Mouse (Mus musculus): Measurements from ENCODE around the gene Uvrag. TPM values are rescaled to one million over a fixed set of nuclear protein-coding genes. Genes with fewer than 3 reads are reported as not detected.

Gene Uvrag
- polyA plus RNA-seq, 1 experiment = 11.5 TPM

- Histone ChIP-seq H3K27ac (replicated peaks; ENCODE audit: low read depth, low read length) (no peak overlapping the region), H3K4me3 (ENCODE audit: insufficient read depth, low read depth, low read length) (no peak overlapping the region), H3K4me1 (ENCODE audit: control insufficient read depth, insufficient read depth, insufficient read length, low read length) (no peaks in the 10 kb centered on the region)
Observed at GRCm38 (mm10) chr7:98995126-98995727, 145.7 kb downstream of the Uvrag start.

DNA sequence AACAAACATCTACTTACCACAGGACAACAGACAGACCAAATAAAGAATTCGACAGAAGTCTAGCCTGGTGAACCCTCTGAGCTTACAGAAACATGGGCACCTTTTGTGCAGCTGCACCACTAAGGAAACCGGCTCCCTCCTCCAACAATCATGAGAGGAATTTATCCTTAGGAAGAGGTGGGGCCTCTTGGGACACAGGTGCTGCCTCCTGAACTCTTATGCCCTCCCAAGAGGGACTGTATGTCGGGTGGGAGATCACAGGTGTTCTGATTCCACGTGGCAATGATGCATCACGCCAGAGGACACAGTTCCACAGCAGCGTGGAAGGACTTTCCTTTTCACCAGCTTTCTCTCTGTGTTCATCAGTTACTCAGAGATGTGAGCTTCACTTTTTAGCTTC is 146.8 kb downstream of the Uvrag start:
- no peak overlapping the region for H3K4me3 ChIP-seq (ENCODE audit: insufficient read depth, low read depth, low read length)
- H3K27ac ChIP-seq (replicated peaks; ENCODE audit: low read depth, low read length) = no peak overlapping the region
- no peaks in the 10 kb centered on the region for H3K4me1 ChIP-seq (ENCODE audit: control insufficient read depth, insufficient read depth, insufficient read length, low read length)

DNA sequence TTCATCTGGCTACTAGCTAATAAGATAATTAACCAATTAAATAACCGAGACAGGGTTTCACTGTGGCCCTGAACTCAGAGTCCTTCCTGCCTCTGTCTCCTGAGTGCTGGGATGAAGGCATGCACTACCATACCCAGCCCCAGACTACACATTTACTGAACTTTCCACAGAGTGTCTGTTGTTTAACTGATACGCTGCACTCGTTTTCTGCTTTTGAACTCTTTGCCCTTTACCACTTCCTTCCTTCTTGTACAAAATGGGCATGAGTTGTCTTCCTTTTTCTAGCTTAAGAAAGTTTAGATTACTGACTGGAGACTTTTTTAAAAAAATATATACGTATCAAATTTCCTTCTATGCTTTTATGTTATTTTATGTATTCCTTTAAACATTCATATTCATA is 147.5 kb downstream of the Uvrag start:
- H3K4me3 ChIP-seq (ENCODE audit: insufficient read depth, low read depth, low read length) = no peak overlapping the region

GRCm38 (mm10) chr7:98991204-98991761 is 149.7 kb downstream of the Uvrag start:
- Histone ChIP-seq H3K4me1 (ENCODE audit: control insufficient read depth, insufficient read depth, insufficient read length, low read length) (no peaks in the 10 kb centered on the region), H3K27ac (replicated peaks; ENCODE audit: low read depth, low read length) (no peak overlapping the region), H3K4me3 (ENCODE audit: insufficient read depth, low read depth, low read length) (no peak overlapping the region)

More for the DNA sequence above, 147.5 kb downstream of the Uvrag start:
- Histone ChIP-seq H3K4me1 (ENCODE audit: control insufficient read depth, insufficient read depth, insufficient read length, low read length) (no peaks in the 10 kb centered on the region), H3K27ac (replicated peaks; ENCODE audit: low read depth, low read length) (no peak overlapping the region)

DNA sequence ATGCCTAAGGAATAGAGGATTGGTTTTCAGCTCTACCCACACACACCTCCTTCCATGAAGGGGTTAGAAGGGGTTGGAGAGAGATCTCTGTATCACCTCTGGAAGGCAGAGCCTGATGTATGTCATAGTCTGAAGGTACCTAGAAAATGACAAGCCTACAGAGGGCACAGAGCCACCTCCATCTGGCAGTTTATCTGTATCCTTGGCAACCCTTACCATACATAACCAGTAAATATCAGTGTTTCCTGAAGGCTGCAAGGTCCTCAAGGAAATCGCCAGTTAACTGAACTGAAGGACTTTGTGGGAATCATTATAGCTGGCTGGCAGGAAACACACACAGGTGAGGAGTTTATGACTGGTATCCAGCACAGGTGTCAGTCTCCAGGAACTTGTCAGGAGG is 150.4 kb downstream of the Uvrag start:
- Histone ChIP-seq H3K4me3 (ENCODE audit: insufficient read depth, low read depth, low read length) (no peak overlapping the region), H3K4me1 (ENCODE audit: control insufficient read depth, insufficient read depth, insufficient read length, low read length) (no peaks in the 10 kb centered on the region), H3K27ac (replicated peaks; ENCODE audit: low read depth, low read length) (no peak overlapping the region)

- Histone ChIP-seq H3K4me1 (ENCODE audit: control insufficient read depth, insufficient read depth, insufficient read length, low read length) (no peaks in the 10 kb centered on the region), H3K27ac (replicated peaks; ENCODE audit: low read depth, low read length) (no peak overlapping the region), H3K4me3 (ENCODE audit: insufficient read depth, low read depth, low read length) (no peak overlapping the region)
Observed at GRCm38 (mm10) chr7:98986962-98987441, 153.9 kb downstream of the Uvrag start.

- Histone ChIP-seq H3K4me1 (ENCODE audit: control insufficient read depth, insufficient read depth, insufficient read length, low read length) (no peaks in the 10 kb centered on the region), H3K27ac (replicated peaks; ENCODE audit: low read depth, low read length) (no peak overlapping the region), H3K4me3 (ENCODE audit: insufficient read depth, low read depth, low read length) (no peak overlapping the region)
Observed at GRCm38 (mm10) chr7:98985935-98986334, 155.0 kb downstream of the Uvrag start.

- Histone ChIP-seq H3K4me1 (ENCODE audit: control insufficient read depth, insufficient read depth, insufficient read length, low read length) (no peaks in the 10 kb centered on the region), H3K27ac (replicated peaks; ENCODE audit: low read depth, low read length) (no peak overlapping the region)
Observed at GRCm38 (mm10) chr7:98985489-98985888, 155.5 kb downstream of the Uvrag start.

DNA sequence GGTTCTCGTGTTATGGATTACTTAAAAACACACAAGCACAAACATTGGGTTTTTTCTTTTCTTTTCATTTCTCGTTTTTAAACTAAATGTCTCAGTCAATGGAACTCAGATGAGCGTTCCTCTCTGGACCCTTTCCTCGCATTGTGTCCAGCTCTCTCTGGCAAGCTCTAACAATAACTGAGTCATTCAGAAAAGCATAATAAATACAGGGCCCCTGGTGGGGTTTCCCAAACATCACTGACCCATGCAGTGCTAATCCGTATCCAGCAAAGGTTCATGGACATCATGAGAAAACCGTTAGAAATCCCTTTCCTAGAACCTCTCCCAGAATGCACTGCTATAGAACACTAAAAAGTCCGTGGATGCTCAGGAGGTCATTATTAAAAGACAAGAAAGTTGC is 156.6 kb downstream of the Uvrag start:
- Histone ChIP-seq H3K27ac (replicated peaks; ENCODE audit: low read depth, low read length) (no peak overlapping the region), H3K4me1 (ENCODE audit: control insufficient read depth, insufficient read depth, insufficient read length, low read length) (no peaks in the 10 kb centered on the region), H3K4me3 (ENCODE audit: insufficient read depth, low read depth, low read length) (no peak overlapping the region)

More at GRCm38 (mm10) chr7:98985489-98985888, 155.5 kb downstream of the Uvrag start:
- no peak overlapping the region for H3K4me3 ChIP-seq (ENCODE audit: insufficient read depth, low read depth, low read length)

DNA sequence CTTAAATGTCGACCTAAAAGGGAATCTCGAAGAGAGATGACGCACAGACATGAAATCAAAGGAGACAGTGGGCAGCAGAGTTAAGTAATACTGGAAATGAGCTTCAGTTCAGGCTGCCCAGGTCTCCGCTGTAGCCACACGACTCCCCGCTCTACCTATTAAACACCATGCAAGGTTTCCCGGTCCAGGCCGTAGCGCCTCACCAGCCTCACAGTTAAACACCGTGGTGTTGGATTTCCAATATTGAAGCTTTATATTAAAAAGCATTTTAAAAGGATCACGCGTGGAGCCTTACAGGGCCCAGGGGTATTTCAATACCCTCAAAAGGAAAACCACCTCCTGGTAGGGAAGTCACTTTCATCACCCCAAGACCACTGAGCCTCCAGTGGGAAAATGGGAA is 157.9 kb downstream of the Uvrag start:
- no peak overlapping the region for H3K27ac ChIP-seq (replicated peaks; ENCODE audit: low read depth, low read length)
- no peaks in the 10 kb centered on the region for H3K4me1 ChIP-seq (ENCODE audit: control insufficient read depth, insufficient read depth, insufficient read length, low read length)
- no peak overlapping the region for H3K4me3 ChIP-seq (ENCODE audit: insufficient read depth, low read depth, low read length)

DNA sequence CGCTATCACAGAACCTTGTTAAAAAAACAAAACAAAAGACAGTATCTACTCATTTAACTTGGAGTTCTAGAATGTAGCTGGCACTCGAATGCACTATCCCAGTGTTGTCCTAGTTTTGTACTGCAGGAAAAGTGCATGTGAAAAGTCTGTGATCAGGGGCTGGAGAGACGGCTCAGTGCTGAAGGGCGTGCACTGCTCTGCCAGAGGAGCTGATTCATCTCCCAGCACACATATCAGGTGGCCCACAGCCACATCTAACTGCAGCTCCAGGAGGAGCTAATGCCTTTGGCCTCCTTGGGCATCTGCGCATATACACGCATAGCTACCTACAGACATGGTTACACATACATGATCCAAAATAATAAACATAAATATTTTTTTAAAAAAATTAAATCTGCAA is 159.5 kb downstream of the Uvrag start:
- H3K4me1 ChIP-seq (ENCODE audit: control insufficient read depth, insufficient read depth, insufficient read length, low read length) = no peaks in the 10 kb centered on the region
- no peak overlapping the region for H3K4me3 ChIP-seq (ENCODE audit: insufficient read depth, low read depth, low read length)
- H3K27ac ChIP-seq (replicated peaks; ENCODE audit: low read depth, low read length) = no peak overlapping the region

DNA sequence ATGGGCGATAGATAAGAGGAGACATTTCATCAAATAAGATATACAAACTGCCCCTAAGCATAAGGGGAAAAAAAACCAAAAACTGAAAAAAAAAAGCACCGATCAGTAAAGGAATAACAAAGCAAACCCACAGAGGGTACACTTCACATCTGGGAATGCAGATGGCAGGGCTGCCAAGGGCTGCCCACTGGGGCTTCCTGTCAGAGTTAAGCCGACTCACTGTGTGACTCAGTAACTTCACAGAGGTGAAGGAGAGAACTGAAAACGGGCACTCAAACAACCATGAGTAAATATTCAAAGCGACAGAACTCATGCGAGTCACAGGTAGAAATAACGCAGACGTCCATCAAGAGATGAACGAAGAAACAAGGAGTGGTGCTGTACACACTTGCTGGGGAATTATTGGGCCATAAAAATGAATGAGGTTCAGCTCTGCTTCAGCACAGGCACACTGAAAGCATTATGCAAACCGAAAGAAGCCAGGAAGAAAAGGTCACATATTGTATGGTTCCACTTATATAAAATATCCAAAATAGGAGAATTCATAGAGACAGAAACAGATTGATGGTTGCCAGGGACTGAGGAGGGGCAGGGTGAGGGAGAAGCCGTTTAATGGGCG is 164.0 kb downstream of the Uvrag start:
- H3K4me3 ChIP-seq (ENCODE audit: insufficient read depth, low read depth, low read length) = no peak overlapping the region
- H3K27ac ChIP-seq (replicated peaks; ENCODE audit: low read depth, low read length) = no peak overlapping the region
- no peaks in the 10 kb centered on the region for H3K4me1 ChIP-seq (ENCODE audit: control insufficient read depth, insufficient read depth, insufficient read length, low read length)

GRCm38 (mm10) chr7:98974590-98974989 is 166.4 kb downstream of the Uvrag start:
- no peaks in the 10 kb centered on the region for H3K4me1 ChIP-seq (ENCODE audit: control insufficient read depth, insufficient read depth, insufficient read length, low read length)
- no peak overlapping the region for H3K27ac ChIP-seq (replicated peaks; ENCODE audit: low read depth, low read length)
- H3K4me3 ChIP-seq (ENCODE audit: insufficient read depth, low read depth, low read length) = no peak overlapping the region

GRCm38 (mm10) chr7:98970721-98971120 is 170.2 kb downstream of the Uvrag start:
- no peaks in the 10 kb centered on the region; the same call in 1 of the 2 replicates for H3K4me1 ChIP-seq (ENCODE audit: control insufficient read depth, insufficient read depth, insufficient read length, low read length)
- no peak overlapping the region for H3K4me3 ChIP-seq (ENCODE audit: insufficient read depth, low read depth, low read length)
- H3K27ac ChIP-seq (replicated peaks; ENCODE audit: low read depth, low read length) = no peak overlapping the region

- no peaks in the 10 kb centered on the region; the same call in 1 of the 2 replicates for H3K4me1 ChIP-seq (ENCODE audit: control insufficient read depth, insufficient read depth, insufficient read length, low read length)
- no peak overlapping the region for H3K27ac ChIP-seq (replicated peaks; ENCODE audit: low read depth, low read length)
- no peak overlapping the region for H3K4me3 ChIP-seq (ENCODE audit: insufficient read depth, low read depth, low read length)
Observed at GRCm38 (mm10) chr7:98968741-98969395, 172.1 kb downstream of the Uvrag start.

Data from brown adipose tissue, adult 24 weeks (tissue).